Mouse (Mus musculus): ENCODE measurements around the gene Gpsm2. TPM values are rescaled to one million over a fixed set of nuclear protein-coding genes. Genes with fewer than 3 reads are reported as not detected.

The Gpsm2 gene
- polyA plus RNA-seq, 1 experiment from 2014 or later: 25.0 TPM

DNA sequence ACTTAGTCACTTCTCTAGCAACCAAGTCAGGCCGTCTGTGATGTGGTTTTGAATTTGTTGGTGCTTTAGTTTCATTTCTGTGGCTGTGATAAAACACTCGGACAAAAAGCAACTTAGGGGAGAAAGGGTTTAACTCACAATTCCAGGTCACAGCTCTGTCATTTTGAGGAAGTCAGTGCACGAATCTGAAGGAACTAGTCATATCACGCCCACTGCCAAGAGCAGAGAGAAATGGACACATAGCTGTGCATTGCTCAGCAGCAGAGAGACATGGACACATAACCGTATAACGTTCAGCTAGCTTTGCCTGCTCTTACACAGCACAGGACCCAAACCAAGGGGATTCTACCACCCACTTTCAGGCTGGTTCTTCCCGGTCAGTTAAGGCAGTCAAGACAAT is 4.3 kb upstream of the Gpsm2 start:
- Histone ChIP-seq H3K4me2 (no peak overlapping the region), H3K27ac (no peak overlapping the region), H3K4me1 (replicated peaks) (peaks cover 6% of the 10 kb centered on the region; the same call in 1 of the 2 replicates), H3K9ac (no peak overlapping the region), H3K9me3 (replicated peaks) (no peaks in the 10 kb centered on the region), H3K36me3 (no peaks in the 10 kb centered on the region), H3K27me3 (no peaks in the 10 kb centered on the region), H3K4me3 (no peak overlapping the region)
- ATAC-seq (replicated peaks; ENCODE audit: insufficient number of reproducible peaks, insufficient read depth, low FRiP score, low read depth): no peak
- WGBS: 79% methylated on average over 7 of the region's 7 CpGs

DNA sequence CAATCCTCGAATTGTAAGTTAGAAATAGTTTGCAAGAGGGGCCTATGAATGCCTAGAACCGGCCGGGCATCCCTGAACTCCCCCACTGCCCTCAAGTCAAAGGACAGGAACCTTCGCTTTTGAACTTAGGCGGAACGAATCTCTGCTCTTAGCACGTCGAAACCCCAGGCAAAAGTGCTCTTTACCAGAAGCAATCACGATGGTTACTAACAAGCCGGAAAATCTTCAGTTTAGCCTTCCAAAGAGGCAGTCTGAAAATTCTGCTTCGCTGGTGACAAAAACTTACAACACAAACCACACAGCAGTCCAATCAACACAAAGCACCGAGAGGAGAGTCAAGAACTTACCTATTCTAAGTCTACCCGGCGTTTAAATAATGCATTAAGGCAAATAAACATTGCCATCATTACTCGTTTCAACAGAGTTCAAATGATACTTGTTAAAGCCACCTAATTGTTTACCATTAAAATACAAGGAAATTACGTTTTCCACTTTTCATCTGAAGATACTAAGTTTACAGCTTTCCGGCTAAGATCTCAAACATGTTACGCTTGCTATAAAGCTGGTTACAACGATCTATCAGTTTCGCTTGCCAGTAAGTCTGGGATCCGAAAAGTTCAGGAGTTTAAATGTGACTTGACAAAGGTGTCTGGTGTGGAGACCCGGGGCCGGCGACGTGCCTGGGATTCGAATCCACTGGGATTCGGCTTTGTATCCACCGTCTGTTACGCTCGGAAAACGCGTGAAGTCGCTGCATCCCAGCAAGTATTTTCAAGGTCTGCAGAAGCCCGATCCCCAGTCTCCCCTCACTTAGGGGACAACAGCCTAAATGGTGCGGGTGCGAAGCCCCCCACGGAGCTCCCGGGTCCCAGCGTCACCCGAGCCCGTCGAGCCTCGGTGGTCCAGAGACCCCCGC is 775 bp downstream of the Gpsm2 start:
- Histone ChIP-seq H3K4me1 (replicated peaks) (peaks cover 17% of the 10 kb centered on the region), H3K4me3 (peak overlapping the region; percentile 73), H3K9ac (peak overlapping the region; percentile 84), H3K4me2 (peak overlapping the region; percentile 76), H3K36me3 (no peaks in the 10 kb centered on the region), H3K27me3 (no peaks in the 10 kb centered on the region), H3K27ac (peak overlapping the region; percentile 85), H3K9me3 (replicated peaks) (no peaks in the 10 kb centered on the region)
- ATAC-seq (replicated peaks; ENCODE audit: insufficient number of reproducible peaks, insufficient read depth, low FRiP score, low read depth): peak; percentile 11; the same call in 1 of the 2 replicates
- WGBS: 1% methylated on average over 44 of the region's 44 CpGs

DNA sequence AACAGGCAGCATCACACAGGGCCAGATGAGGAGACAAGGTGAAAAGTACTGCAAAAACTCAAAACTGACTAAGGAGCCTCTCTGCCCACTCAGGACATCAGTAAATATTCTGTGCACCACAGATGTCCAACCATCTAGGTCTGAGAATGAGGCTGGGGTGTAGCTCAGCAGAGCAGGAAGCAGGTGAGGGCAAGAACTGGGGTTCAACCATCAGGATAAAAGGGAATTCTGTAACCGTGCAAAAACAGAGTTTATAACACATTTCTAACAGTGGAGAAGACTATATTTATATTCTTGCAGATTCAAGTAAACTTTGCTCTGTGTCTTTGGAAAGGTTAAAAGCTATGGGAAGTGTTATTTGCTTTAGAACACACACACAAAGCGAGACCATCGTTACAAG is 2.3 kb downstream of the Gpsm2 start:
- Histone ChIP-seq H3K4me2 (no peak overlapping the region), H3K9ac (no peak overlapping the region)

DNA sequence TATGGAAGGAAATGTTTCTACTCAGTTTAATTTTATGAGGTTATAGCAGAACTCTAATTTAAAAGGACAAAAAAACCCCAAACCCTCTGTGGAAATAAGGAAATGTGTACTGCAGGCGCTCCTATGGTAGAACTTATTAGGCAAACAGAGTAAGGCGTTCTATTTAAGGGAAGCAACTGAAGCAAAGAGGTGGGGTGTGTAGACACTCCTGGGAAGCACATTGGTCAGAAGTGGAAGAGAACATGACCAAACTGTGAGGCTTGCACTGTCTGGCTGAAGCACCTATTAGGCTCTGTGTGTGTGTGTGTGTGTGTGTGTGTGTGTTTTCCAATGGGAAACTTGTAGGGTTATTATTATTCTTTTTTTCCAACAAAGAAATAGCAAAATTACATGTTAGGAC is 2.8 kb downstream of the Gpsm2 start:
- H3K4me2 ChIP-seq: no peak overlapping the region

More for the DNA sequence above, 2.3 kb downstream of the Gpsm2 start:
- whole genome bisulfite sequencing: 84% methylated on average over 3 of the region's 3 CpGs
- H3K27ac ChIP-seq: no peak overlapping the region
- H3K36me3 ChIP-seq: no peaks in the 10 kb centered on the region
- no peaks in the 10 kb centered on the region for H3K9me3 ChIP-seq (replicated peaks)
- no peak overlapping the region for H3K4me3 ChIP-seq
- H3K4me1 ChIP-seq (replicated peaks): peaks cover 17% of the 10 kb centered on the region
- H3K27me3 ChIP-seq: no peaks in the 10 kb centered on the region
- ATAC-seq (replicated peaks; ENCODE audit: insufficient number of reproducible peaks, insufficient read depth, low FRiP score, low read depth): no peak

DNA sequence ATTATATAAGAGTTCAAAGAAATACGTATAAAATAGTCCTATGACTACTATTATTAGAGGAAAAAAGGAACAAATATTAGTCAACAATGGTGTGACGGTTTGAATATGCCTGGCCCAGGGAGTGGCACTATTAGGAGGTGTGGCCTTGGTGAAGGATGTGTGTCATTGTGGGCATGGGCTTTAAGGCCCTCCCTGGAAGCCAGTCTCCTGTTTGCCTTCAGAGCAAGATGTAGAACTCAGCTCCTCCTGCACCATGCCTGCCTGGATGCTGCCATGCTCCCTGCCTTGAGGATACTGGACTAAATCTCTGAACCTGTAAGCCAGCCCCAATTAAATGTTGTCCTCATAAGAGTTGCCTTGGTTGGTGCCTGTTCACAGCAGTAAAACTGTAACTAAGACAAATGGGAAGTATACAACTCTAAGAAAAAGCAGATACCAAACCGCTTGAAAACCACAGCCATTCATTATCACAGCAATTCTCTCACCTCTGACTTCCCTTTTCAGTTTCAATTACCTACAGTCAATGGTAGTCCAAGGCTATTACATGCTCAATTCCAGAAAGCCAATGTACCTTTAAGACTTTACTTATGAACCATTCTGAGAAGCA is 4.1 kb downstream of the Gpsm2 start:
- Histone ChIP-seq H3K36me3 (no peaks in the 10 kb centered on the region), H3K9ac (no peak overlapping the region), H3K4me3 (no peak overlapping the region), H3K9me3 (replicated peaks) (no peaks in the 10 kb centered on the region), H3K27me3 (no peaks in the 10 kb centered on the region), H3K27ac (no peak overlapping the region), H3K4me2 (no peak overlapping the region), H3K4me1 (replicated peaks) (peaks cover 20% of the 10 kb centered on the region)
- 84% methylated on average over 3 of the region's 3 CpGs for WGBS
- no peak for ATAC-seq (replicated peaks; ENCODE audit: insufficient number of reproducible peaks, insufficient read depth, low FRiP score, low read depth)

More for the DNA sequence above, 2.8 kb downstream of the Gpsm2 start:
- ATAC-seq (replicated peaks; ENCODE audit: insufficient number of reproducible peaks, insufficient read depth, low FRiP score, low read depth): no peak
- Histone ChIP-seq H3K9me3 (replicated peaks) (no peaks in the 10 kb centered on the region), H3K4me1 (replicated peaks) (peaks cover 17% of the 10 kb centered on the region), H3K4me3 (no peak overlapping the region), H3K27me3 (no peaks in the 10 kb centered on the region), H3K36me3 (no peaks in the 10 kb centered on the region), H3K9ac (no peak overlapping the region), H3K27ac (no peak overlapping the region)
- WGBS: 75% methylated on average over 2 of the region's 2 CpGs

DNA sequence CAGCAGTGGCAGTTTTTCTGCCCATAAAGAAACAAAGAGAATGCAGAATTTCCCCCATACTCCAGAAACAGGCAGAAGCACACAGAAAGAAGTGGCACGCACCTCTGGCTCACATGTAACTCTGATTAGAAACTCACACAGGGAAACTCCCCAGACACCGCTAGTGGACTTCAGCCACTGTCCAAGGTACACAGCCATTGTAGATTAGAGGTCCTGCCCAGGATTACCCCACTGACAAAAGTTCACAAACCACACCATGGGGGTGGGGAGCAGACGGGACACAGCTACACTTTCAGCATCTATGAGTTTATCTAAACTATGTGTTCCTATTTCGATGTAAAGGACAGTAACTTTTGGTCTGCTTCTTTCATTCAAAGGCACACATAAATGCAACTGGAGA is 7.3 kb downstream of the Gpsm2 start:
- Histone ChIP-seq H3K4me3 (no peak overlapping the region), H3K4me1 (replicated peaks) (peaks cover 6% of the 10 kb centered on the region; the same call in 1 of the 2 replicates), H3K9ac (no peak overlapping the region), H3K27ac (no peak overlapping the region), H3K36me3 (no peaks in the 10 kb centered on the region), H3K4me2 (no peak overlapping the region), H3K9me3 (replicated peaks) (no peaks in the 10 kb centered on the region), H3K27me3 (no peaks in the 10 kb centered on the region)
- no peak for ATAC-seq (replicated peaks; ENCODE audit: insufficient number of reproducible peaks, insufficient read depth, low FRiP score, low read depth)
- WGBS: 76% methylated on average over 4 of the region's 4 CpGs

DNA sequence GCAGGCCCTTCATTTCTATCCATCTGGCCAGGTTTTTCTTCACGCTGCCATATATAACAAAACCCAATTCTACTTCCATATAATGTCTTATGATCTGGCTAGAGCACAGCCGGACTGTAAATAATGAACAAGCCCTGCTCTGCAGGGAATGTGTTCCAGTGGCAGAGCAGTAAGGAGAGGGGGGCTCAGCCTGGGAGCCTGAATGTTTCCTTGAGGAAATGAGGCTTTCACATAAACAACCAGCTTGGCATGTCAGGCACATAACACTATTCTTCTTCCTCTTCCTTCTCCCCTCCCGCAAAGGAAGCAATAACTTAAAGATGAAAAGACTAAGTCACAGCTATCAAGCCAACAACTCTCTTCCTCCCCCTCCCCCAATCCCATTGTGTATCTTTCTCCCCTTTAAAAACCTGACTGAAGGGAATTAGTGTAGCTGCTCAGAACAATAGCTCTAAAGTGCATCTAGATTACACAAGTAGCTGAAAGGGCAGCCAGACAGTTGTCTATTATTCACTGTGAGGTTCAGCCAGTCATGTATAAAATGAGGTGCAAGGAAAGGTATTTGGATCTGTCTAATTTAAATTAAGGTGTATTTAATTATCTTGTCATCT is 8.9 kb downstream of the Gpsm2 start:
- Histone ChIP-seq H3K4me3 (no peak overlapping the region), H3K9me3 (replicated peaks) (no peaks in the 10 kb centered on the region), H3K27ac (no peak overlapping the region), H3K27me3 (no peaks in the 10 kb centered on the region), H3K9ac (no peak overlapping the region), H3K36me3 (no peaks in the 10 kb centered on the region), H3K4me1 (replicated peaks) (peaks cover 6% of the 10 kb centered on the region; the same call in 1 of the 2 replicates), H3K4me2 (no peak overlapping the region)
- 72% methylated on average over 3 of the region's 3 CpGs for WGBS
- ATAC-seq (replicated peaks; ENCODE audit: insufficient number of reproducible peaks, insufficient read depth, low FRiP score, low read depth): no peak

DNA sequence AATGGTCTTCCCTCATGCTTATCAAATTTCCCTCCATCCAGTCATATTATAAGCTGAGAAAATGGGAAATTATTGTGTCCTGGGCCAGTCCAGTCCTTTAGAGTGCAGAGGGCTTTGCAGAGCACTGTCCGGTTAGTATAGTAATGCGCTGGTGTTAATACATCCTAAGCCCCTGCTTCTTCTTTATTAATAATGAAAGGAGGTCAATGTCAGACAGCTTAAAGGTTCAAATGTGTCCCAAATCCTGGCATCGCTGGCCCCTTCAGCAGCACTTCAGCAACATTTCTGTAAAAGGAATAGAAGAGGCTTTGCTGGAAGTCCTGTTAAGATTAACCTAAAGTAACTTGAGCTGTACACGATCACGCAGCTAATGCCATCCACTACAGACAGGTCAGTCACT is 10.8 kb downstream of the Gpsm2 start:
- WGBS: 88% methylated on average over 5 of the region's 5 CpGs
- Histone ChIP-seq H3K27ac (no peak overlapping the region), H3K36me3 (no peaks in the 10 kb centered on the region), H3K4me1 (replicated peaks) (peaks cover 6% of the 10 kb centered on the region; the same call in 1 of the 2 replicates), H3K4me2 (no peak overlapping the region), H3K9ac (no peak overlapping the region), H3K4me3 (no peak overlapping the region), H3K27me3 (no peaks in the 10 kb centered on the region), H3K9me3 (replicated peaks) (no peaks in the 10 kb centered on the region)
- no peak for ATAC-seq (replicated peaks; ENCODE audit: insufficient number of reproducible peaks, insufficient read depth, low FRiP score, low read depth)

DNA sequence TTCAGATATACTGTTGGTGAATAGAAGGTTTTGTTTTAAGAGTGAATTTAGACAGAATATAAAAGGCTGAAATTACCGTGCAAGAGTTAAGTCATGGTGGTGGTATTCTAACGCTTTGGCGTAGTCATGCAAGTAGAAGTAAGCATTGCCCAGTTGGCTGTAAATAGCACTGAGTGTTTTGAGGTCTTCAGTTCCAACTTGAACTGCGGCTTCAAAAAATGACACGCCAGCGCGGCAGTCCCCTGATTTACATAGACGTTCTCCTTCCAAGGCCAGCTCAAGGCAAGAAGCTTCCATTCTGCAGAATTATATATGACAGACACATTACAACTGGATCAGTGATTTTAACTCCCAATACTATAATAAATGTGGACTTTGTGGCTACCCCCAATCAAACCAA is 19.3 kb downstream of the Gpsm2 start:
- no peaks in the 10 kb centered on the region for H3K4me1 ChIP-seq (replicated peaks)
- H3K9me3 ChIP-seq (replicated peaks): no peaks in the 10 kb centered on the region
- ATAC-seq (replicated peaks; ENCODE audit: insufficient number of reproducible peaks, insufficient read depth, low FRiP score, low read depth): no peak
- no peak overlapping the region for H3K4me2 ChIP-seq
- WGBS: 92% methylated on average over 8 of the region's 8 CpGs
- H3K27me3 ChIP-seq: no peaks in the 10 kb centered on the region
- H3K27ac ChIP-seq: no peak overlapping the region
- H3K36me3 ChIP-seq: peaks cover 16% of the 10 kb centered on the region; the same call in 1 of the 2 replicates
- H3K4me3 ChIP-seq: no peak overlapping the region
- no peak overlapping the region for H3K9ac ChIP-seq

DNA sequence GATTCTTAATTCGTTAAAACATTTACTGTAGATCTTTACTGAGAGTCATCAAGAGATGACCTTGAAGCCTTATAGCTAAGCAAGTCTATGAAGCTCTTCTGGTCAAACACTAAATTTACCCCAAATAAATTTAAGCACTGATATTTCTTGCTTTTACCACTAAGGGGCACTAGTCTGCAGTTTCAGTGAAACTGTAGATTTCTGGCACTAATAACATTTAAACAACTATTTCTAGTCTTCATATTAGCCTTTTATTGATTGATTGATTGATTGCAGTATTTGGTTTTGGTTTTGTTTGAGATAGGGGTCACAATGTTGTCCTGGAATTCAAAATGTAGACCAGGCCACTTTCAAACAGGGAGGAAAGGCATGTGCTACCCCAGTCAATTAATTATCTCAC is 20.9 kb downstream of the Gpsm2 start:
- 54% methylated on average over 1 of the region's 1 CpGs for WGBS
- H3K4me1 ChIP-seq (replicated peaks): no peaks in the 10 kb centered on the region
- no peak for ATAC-seq (replicated peaks; ENCODE audit: insufficient number of reproducible peaks, insufficient read depth, low FRiP score, low read depth)
- no peak overlapping the region for H3K4me3 ChIP-seq
- no peaks in the 10 kb centered on the region for H3K27me3 ChIP-seq
- H3K9me3 ChIP-seq (replicated peaks): no peaks in the 10 kb centered on the region
- H3K9ac ChIP-seq: no peak overlapping the region
- no peak overlapping the region for H3K4me2 ChIP-seq
- peaks cover 28% of the 10 kb centered on the region; the same call in 1 of the 2 replicates for H3K36me3 ChIP-seq
- no peak overlapping the region for H3K27ac ChIP-seq

DNA sequence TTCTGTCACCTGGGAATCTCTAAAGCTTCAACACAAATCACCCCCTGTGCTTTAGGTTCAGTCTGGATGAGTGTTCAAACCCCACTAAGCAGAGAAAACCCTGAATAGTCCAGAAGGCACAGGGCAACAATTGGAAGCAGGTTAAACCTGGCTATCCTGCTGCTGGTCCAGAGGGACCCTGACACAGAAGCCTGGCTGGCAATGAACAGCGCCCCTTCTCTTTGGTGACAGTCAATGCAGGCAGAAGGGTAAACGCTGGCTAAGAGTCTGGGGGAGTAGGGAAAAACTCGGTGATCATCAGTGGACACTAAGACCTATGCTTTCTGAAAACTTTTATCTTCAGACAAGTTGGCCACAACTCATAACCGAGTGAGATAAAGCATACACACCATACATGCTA is 22.3 kb downstream of the Gpsm2 start:
- Histone ChIP-seq H3K9me3 (replicated peaks) (no peaks in the 10 kb centered on the region), H3K36me3 (peaks cover 39% of the 10 kb centered on the region; the same call in 1 of the 2 replicates), H3K4me2 (no peak overlapping the region), H3K27me3 (no peaks in the 10 kb centered on the region), H3K27ac (no peak overlapping the region), H3K9ac (no peak overlapping the region), H3K4me1 (replicated peaks) (no peaks in the 10 kb centered on the region), H3K4me3 (no peak overlapping the region)
- no peak for ATAC-seq (replicated peaks; ENCODE audit: insufficient number of reproducible peaks, insufficient read depth, low FRiP score, low read depth)
- 87% methylated on average over 4 of the region's 4 CpGs for WGBS
